Mouse (Mus musculus) cerebellum, adult 9-11 months (tissue): ENCODE data around the gene Diaph3.

Experiments
- DNase-seq: peaks from one replicate; pipeline ENCODE4 v3.0.0; 2022

The Diaph3 gene

DNA sequence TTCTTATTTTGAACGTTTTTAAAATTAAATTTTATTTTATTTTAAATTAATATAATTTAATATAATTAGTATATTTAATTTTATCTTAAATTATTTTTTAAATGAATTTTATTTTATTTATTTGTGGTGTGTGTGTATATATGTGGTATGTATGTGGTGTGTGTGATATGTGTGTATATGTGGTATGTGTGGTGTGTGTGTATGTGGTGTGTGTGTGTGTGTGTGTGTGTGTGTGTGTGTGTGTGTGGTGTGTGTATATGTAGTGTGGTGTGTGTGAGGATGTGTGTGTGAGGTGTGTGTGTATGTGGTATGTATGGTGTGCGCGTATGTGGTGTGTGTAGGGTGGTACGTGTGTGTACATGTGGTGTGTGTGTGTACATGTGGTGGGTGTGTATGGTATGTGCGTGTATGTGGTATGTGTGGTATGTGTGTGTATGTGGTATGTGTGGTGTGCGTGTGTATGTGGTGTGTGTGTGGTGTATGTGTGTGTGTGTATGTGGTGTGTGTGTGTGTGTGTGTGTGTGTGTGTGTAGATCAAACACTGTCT, 505.4 kb downstream of the Diaph3 start:
- no peak for DNase-seq

DNA sequence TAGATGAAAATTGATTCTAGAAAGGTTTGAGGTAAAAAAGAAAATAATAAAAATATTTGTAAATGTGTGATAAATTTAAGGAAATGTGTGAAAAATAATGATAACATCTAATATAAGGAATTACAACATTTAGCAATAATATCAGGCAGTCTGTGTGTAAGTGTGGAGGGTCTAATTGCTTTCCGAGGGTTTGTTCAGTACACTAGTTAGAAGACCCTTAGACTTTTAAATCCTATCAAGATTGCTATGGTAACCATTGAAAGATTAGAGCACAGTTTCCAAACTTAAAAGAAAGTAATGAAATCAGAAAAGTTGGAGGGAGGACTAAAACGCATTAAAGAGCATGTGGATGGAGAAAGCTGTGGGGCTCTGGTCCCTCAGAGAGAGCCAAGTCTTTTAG, 506.0 kb downstream of the Diaph3 start:
- DNase-seq = no peak

DNA sequence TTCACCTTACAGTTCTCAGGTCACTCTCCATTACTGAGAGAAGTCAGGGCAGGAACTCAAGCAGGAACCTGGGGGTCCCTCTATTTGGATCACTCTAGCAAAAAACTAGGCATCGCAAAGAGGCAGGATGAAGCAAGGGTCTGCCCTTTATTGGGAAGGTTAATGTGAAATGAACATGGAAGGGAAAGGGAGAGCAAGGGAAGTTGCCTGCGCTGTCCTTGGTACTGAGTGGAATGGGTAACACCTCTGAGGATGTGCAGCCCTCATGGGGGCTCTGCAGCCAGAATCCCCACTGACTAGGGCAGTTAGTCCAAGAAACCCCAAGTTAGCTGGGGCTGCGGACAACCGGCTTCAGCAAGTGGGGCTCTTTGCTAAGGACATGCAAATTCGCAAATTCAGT, 507.2 kb downstream of the Diaph3 start:
- no peak for DNase-seq

GRCm38 (mm10) chr14:86624816-86625425, 516.1 kb downstream of the Diaph3 start:
- no peak for DNase-seq

DNA sequence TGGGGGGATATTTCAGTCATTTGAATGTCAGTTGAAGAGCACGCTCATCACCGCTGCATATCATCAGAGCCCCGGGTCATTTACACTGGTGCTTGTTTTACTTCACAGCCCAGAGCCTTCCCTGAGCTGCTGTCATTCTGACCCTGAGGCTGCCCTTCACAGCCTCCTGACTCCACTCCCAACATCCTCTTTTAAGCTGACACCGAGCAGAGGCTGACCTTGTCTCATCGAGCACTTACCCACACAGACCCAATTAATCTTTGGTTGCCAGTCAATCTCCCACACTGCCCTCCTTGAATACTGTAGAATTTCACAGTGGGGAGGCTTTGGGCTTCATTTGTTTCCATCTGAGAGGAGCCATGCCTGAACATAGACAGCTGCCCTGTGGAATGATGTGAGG, 521.4 kb downstream of the Diaph3 start:
- DNase-seq = no peak
